Mouse (Mus musculus) retina, embryonic 14.5 days (tissue): ENCODE data around the gene Cfdp1.
"Not testable (repeated sequence)": the region's sequence is repeated elsewhere in the genome, so short reads cannot be mapped to it uniquely, and the experiment has no call there.

ENCODE experiments used
- DNase-seq: peaks from one replicate; pipeline ENCODE4 v3.0.0-alpha.2; 2015; ENCODE audit warnings: low spot score

Gene Cfdp1

GRCm38 (mm10) chr8:111855977-111856376, 1.9 kb upstream of the Cfdp1 start:
- DNase-seq = no peak

- DNase-seq = not testable (repeated sequence)
Measured at GRCm38 (mm10) chr8:111853219-111853618, 872 bp downstream of the Cfdp1 start.

- no peak for DNase-seq
Measured at GRCm38 (mm10) chr8:111846746-111847145, 7.3 kb downstream of the Cfdp1 start.

- peak; percentile 37 for DNase-seq
Measured at GRCm38 (mm10) chr8:111835540-111835939, 18.6 kb downstream of the Cfdp1 start.

GRCm38 (mm10) chr8:111834011-111834410, 20.1 kb downstream of the Cfdp1 start:
- DNase-seq = no peak

- DNase-seq = no peak
Measured at GRCm38 (mm10) chr8:111832983-111833382, 21.1 kb downstream of the Cfdp1 start.

- DNase-seq = no peak
Measured at GRCm38 (mm10) chr8:111831996-111832395, 22.1 kb downstream of the Cfdp1 start.

- DNase-seq = no peak
Measured at GRCm38 (mm10) chr8:111828595-111828994, 25.5 kb downstream of the Cfdp1 start.

GRCm38 (mm10) chr8:111825219-111825618, 28.9 kb downstream of the Cfdp1 start:
- peak; percentile 47 for DNase-seq

GRCm38 (mm10) chr8:111824334-111824733, 29.8 kb downstream of the Cfdp1 start:
- no peak for DNase-seq

GRCm38 (mm10) chr8:111821199-111821598, 32.9 kb downstream of the Cfdp1 start:
- no peak for DNase-seq

GRCm38 (mm10) chr8:111820691-111821090, 33.4 kb downstream of the Cfdp1 start:
- no peak for DNase-seq

- no peak for DNase-seq
Measured at GRCm38 (mm10) chr8:111820018-111820417, 34.1 kb downstream of the Cfdp1 start.

- DNase-seq = no peak
Measured at GRCm38 (mm10) chr8:111818556-111818955, 35.5 kb downstream of the Cfdp1 start.

- no peak for DNase-seq
Measured at GRCm38 (mm10) chr8:111815078-111815477, 39.0 kb downstream of the Cfdp1 start.

GRCm38 (mm10) chr8:111813818-111814217, 40.3 kb downstream of the Cfdp1 start:
- no peak for DNase-seq

- DNase-seq = peak; percentile 11
Measured at GRCm38 (mm10) chr8:111812835-111813234, 41.3 kb downstream of the Cfdp1 start.

GRCm38 (mm10) chr8:111810656-111811336, 43.3 kb downstream of the Cfdp1 start:
- no peak for DNase-seq

- no peak for DNase-seq
Measured at GRCm38 (mm10) chr8:111808891-111809622, 45.0 kb downstream of the Cfdp1 start.

- DNase-seq = no peak
Measured at GRCm38 (mm10) chr8:111808006-111808405, 46.1 kb downstream of the Cfdp1 start.

- DNase-seq = no peak
Measured at GRCm38 (mm10) chr8:111803362-111803761, 50.7 kb downstream of the Cfdp1 start.

GRCm38 (mm10) chr8:111802256-111802655, 51.8 kb downstream of the Cfdp1 start:
- DNase-seq = no peak

GRCm38 (mm10) chr8:111801456-111801855, 52.6 kb downstream of the Cfdp1 start:
- no peak for DNase-seq

- no peak for DNase-seq
Measured at GRCm38 (mm10) chr8:111796528-111796927, 57.6 kb downstream of the Cfdp1 start.
